ENCODE assay signal across 9 mouse cellular contexts in genomic region chr10:10184386-10184785, GRCm38 (mm10).
A peak's percentile ranks its signal among the peaks of the same experiment; 100 is the strongest.
DNase-seq lines count a peak whose midpoint lies in the region; ATAC-seq and TF ChIP-seq lines count a peak whose summit lies in the region.
"Had no signal": no experiment of that assay in that cellular context is flagged by ENCODE, and none has a peak within 500 bp of the region (broad histone marks: within the 10 kb centered on the region; RNA-seq: fewer than 3 reads in every experiment).

No protein-coding gene starts in this region.

- H3K4me1 ChIP-seq in liver, embryonic 13.5 days (replicated peaks) = peaks cover 21% of the 10 kb centered on the region
- no peaks in the 10 kb centered on the region for H3K4me1 ChIP-seq in small intestine, adult 2 months (ENCODE audit: control insufficient read depth, insufficient read depth, insufficient read length, low read length)
- H3K4me1 ChIP-seq in forebrain, embryonic 16.5 days (replicated peaks; ENCODE audit: control insufficient read depth, insufficient read depth, low read length) = no peaks in the 10 kb centered on the region
- H3K4me1 ChIP-seq: neural tube, embryonic 13.5 days had no signal

- no peak for TF ChIP-seq CTCF in small intestine, adult 2 months (IDR thresholded peaks at IDR 0.05; ENCODE audit: extremely low read depth, insufficient read length, insufficient replicate concordance, low read depth, low read length)

- TF ChIP-seq POLR2A in small intestine, adult 2 months (IDR thresholded peaks at IDR 0.05; ENCODE audit: low read depth, low read length) = peak; percentile 12; the same call in 1 of the 2 replicates

- H3K4me2 ChIP-seq in liver, embryonic 13.5 days = peak overlapping the region; percentile 49
- no peak overlapping the region for H3K4me2 ChIP-seq in forebrain, embryonic 16.5 days (ENCODE audit: low read length)
- H3K4me2 ChIP-seq: neural tube, embryonic 13.5 days had no signal

- no peaks in the 10 kb centered on the region for H3K27me3 ChIP-seq in liver, embryonic 13.5 days
- no peaks in the 10 kb centered on the region for H3K27me3 ChIP-seq in small intestine, adult 2 months (ENCODE audit: control insufficient read depth, insufficient read depth, low read length)
- H3K27me3 ChIP-seq in forebrain, embryonic 16.5 days (replicated peaks; ENCODE audit: control insufficient read depth, insufficient read depth, low read length) = no peaks in the 10 kb centered on the region
- H3K27me3 ChIP-seq: neural tube, embryonic 13.5 days had no signal

- peak; percentile 54 for DNase-seq in heart, adult 11 months
- DNase-seq in heart, adult 9 months (ENCODE audit: low spot score in 2 of 2) = no peak
- peak; percentile 37 to 47 for DNase-seq in CD8-positive naive resting alpha-beta T cell, adult 2 months (ENCODE audit: low read depth in 2 of 2, low spot score in 2 of 2)
- DNase-seq in liver, embryonic 13.5 days = peak; percentile 13
- DNase-seq in Muller cell, postnatal 12 days (ENCODE audit: inconsistent ontology term) = no peak
- no peak for DNase-seq in adipocyte (ENCODE audit: low spot score)

- ATAC-seq in liver, embryonic 13.5 days (ENCODE audit: low read depth) = peak; percentile 86
- ATAC-seq in forebrain, embryonic 16.5 days = no peak

- H3K9ac ChIP-seq in liver, embryonic 13.5 days = no peak overlapping the region
- no peak overlapping the region for H3K9ac ChIP-seq in forebrain, embryonic 16.5 days (replicated peaks; ENCODE audit: low read depth, low read length)
- H3K9ac ChIP-seq: neural tube, embryonic 13.5 days had no signal

- WGBS in liver, embryonic 13.5 days (ENCODE audit: insufficient replicate concordance) = 8% methylated on average over 5 of the region's 5 CpGs
- 67% methylated on average over 5 of the region's 5 CpGs for WGBS in small intestine, adult 2 months
- 81% methylated on average over 5 of the region's 5 CpGs for WGBS in forebrain, embryonic 16.5 days

- peak overlapping the region; percentile 13; the same call in 1 of the 2 replicates for H3K4me3 ChIP-seq in liver, embryonic 13.5 days (replicated peaks)
- no peak overlapping the region for H3K4me3 ChIP-seq in small intestine, adult 2 months (ENCODE audit: low read depth, low read length)
- no peak overlapping the region for H3K4me3 ChIP-seq in forebrain, embryonic 16.5 days (replicated peaks; ENCODE audit: low read length)
- H3K4me3 ChIP-seq: neural tube, embryonic 13.5 days had no signal

- H3K27ac ChIP-seq in liver, embryonic 13.5 days = peak overlapping the region; percentile 40; the same call in 1 of the 2 replicates
- peak overlapping the region; percentile 86; the same call in 1 of the 2 replicates for H3K27ac ChIP-seq in small intestine, adult 2 months (ENCODE audit: insufficient read depth, low read depth, low read length)
- H3K27ac ChIP-seq in forebrain, embryonic 16.5 days (ENCODE audit: low read length) = no peak overlapping the region
- H3K27ac ChIP-seq: neural tube, embryonic 13.5 days had no signal

- no peaks in the 10 kb centered on the region for H3K36me3 ChIP-seq in liver, embryonic 13.5 days
- H3K36me3 ChIP-seq in small intestine, adult 2 months (ENCODE audit: control insufficient read depth, insufficient read depth, low read length) = no peaks in the 10 kb centered on the region
- no peaks in the 10 kb centered on the region for H3K36me3 ChIP-seq in forebrain, embryonic 16.5 days (ENCODE audit: control insufficient read depth, insufficient read depth)
- H3K36me3 ChIP-seq: neural tube, embryonic 13.5 days had no signal

- no peaks in the 10 kb centered on the region for H3K9me3 ChIP-seq in liver, embryonic 13.5 days (replicated peaks)
- no peaks in the 10 kb centered on the region for H3K9me3 ChIP-seq in forebrain, embryonic 16.5 days (ENCODE audit: control insufficient read depth, low read length)
- H3K9me3 ChIP-seq: neural tube, embryonic 13.5 days had no signal

Comparison
In these comparisons a context has a peak if more than half of its experiments do, and no peak if none do; other contexts are left out.
1. DNase-seq: peak in heart, adult 11 months (single experiment), CD8-positive naive resting alpha-beta T cell, adult 2 months (2 of 2) and liver, embryonic 13.5 days (single experiment); none in heart, adult 9 months (0 of 2), Muller cell, postnatal 12 days (single experiment) and adipocyte (single experiment).